Mouse (Mus musculus) forebrain, embryonic 12.5 days (tissue): ENCODE data around the gene Iglon5. TPM values are rescaled to one million over a fixed set of nuclear protein-coding genes. Genes with fewer than 3 reads are reported as not detected.

Experiments
- ATAC-seq: fragments of 200-750 bp; cut with Nextera tagmentation; 2 replicates; pipeline ENCODE4 v1.8.0; 2017; ENCODE audit warnings: moderate TSS enrichment; ENCODE audit not compliant: low FRiP score
- H3K27ac ChIP-seq: fragments of 300-500 bp; sonication (generic); 2 replicates; pipeline ENCODE4 v1.5.1; 2016; ENCODE audit warnings: mild to moderate bottlenecking
- H3K27me3 ChIP-seq: fragments of 300-500 bp; sonication (generic); 2 replicates; pipeline ENCODE4 v1.6.1; 2016; ENCODE audit warnings: mild to moderate bottlenecking
- H3K36me3 ChIP-seq: fragments of 300-500 bp; sonication (generic); replicated peaks from 2 replicates; pipeline ENCODE4 v1.6.1; 2016; ENCODE audit warnings: mild to moderate bottlenecking
- H3K4me1 ChIP-seq: fragments of 300-500 bp; sonication (generic); 2 replicates; pipeline ENCODE4 v1.6.1; 2016
- H3K4me2 ChIP-seq: fragments of 300-500 bp; sonication (generic); 2 replicates; pipeline ENCODE4 v1.6.1; 2016; ENCODE audit warnings: mild to moderate bottlenecking, moderate library complexity
- H3K4me3 ChIP-seq: fragments of 300-500 bp; sonication (generic); replicated peaks from 2 replicates; pipeline ENCODE4 v1.5.1; 2016; ENCODE audit warnings: mild to moderate bottlenecking
- H3K9ac ChIP-seq: fragments of 300-500 bp; sonication (generic); 2 replicates; pipeline ENCODE4 v1.6.1; 2016; ENCODE audit warnings: mild to moderate bottlenecking
- H3K9me3 ChIP-seq: fragments of 300-500 bp; sonication (generic); 2 replicates; pipeline ENCODE4 v1.6.1; 2016
- WGBS: fragments of 180-500 bp; shearing (Covaris S2); methylation state at CpG from one replicate; pipeline ENCODE4 v1.1.7; 2016; 5-methylcytosine and 5-hydroxymethylcytosine counted together
- polyA plus RNA-seq: library from polyadenylated mRNA; unstranded; fragments of >200 nt; fragmentation: Nextera tagmentation; extraction: Ambion mirVana; gene quantifications from 2 replicates; pipeline ENCODE4 v1.2.1, GENCODE M21; 2016

Gene Iglon5
- polyA plus RNA-seq: 2.5 and 2.8 TPM in 2 replicates

GRCm38 (mm10) chr7:43489631-43490125 is at the start of gene Iglon5:
Iglon5 (minus strand) TSS chr7:43490075.
- H3K36me3 ChIP-seq: no peaks in the 10 kb centered on the region
- H3K9me3 ChIP-seq: no peaks in the 10 kb centered on the region
- peaks cover 22% of the 10 kb centered on the region for H3K4me1 ChIP-seq
- H3K27ac ChIP-seq: peak within 1 kb of the TSS; percentile 86
- 2% methylated on average over 16 of the region's 41 CpGs for WGBS
- ATAC-seq: peak; percentile 69
- peak within 1 kb of the TSS; percentile 93 for H3K9ac ChIP-seq
- peak within 1 kb of the TSS; percentile 77 for H3K4me2 ChIP-seq
- H3K4me3 ChIP-seq: peak within 1 kb of the TSS; percentile 69
- no peaks in the 10 kb centered on the region for H3K27me3 ChIP-seq

GRCm38 (mm10) chr7:43538524-43538923 is 48.6 kb upstream of the Iglon5 start:
- no peaks in the 10 kb centered on the region for H3K36me3 ChIP-seq
- H3K9me3 ChIP-seq: no peaks in the 10 kb centered on the region
- no peak overlapping the region for H3K4me3 ChIP-seq
- no peaks in the 10 kb centered on the region for H3K4me1 ChIP-seq
- no peak overlapping the region for H3K9ac ChIP-seq
- WGBS: 72% methylated on average over 4 of the region's 4 CpGs
- no peak overlapping the region for H3K27ac ChIP-seq
- ATAC-seq: no peak
- no peak overlapping the region for H3K4me2 ChIP-seq
- H3K27me3 ChIP-seq: no peaks in the 10 kb centered on the region

- Histone ChIP-seq H3K27ac (no peak overlapping the region), H3K36me3 (no peaks in the 10 kb centered on the region), H3K27me3 (no peaks in the 10 kb centered on the region), H3K4me3 (no peak overlapping the region), H3K4me1 (no peaks in the 10 kb centered on the region), H3K4me2 (no peak overlapping the region), H3K9ac (no peak overlapping the region), H3K9me3 (no peaks in the 10 kb centered on the region)
- no peak for ATAC-seq
- 88% methylated on average over 9 of the region's 9 CpGs for WGBS
Measured at GRCm38 (mm10) chr7:43532936-43533505, 43.1 kb upstream of the Iglon5 start.

DNA sequence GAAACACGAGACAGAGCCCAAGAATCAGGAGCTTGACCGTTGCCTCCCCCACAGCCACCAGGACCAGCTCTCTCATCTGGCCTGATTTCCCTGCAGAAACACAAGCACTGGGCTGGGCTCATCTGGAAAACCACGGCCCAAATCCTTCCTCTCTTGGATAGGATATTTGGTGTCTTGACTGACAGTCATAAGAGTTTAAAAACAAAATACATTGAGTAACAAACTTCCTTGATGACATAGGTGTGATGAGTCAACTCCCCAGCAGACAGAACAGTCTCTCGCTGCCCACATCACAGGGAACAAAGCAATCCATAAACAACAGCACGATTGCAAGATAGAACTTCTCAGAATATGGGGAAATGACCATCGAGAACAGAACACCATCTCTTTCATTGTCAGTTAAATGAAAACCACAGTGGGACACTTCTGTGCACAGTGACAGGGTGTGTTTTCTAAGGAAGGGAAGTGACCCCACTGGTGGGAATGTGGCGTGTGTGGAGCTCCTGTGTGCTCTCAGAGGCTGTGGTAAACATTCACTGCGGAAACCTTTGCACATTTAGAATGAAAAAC is 40.4 kb upstream of the Iglon5 start:
- Histone ChIP-seq H3K4me1 (no peaks in the 10 kb centered on the region), H3K27ac (no peak overlapping the region), H3K4me3 (no peak overlapping the region), H3K4me2 (no peak overlapping the region), H3K27me3 (no peaks in the 10 kb centered on the region), H3K9me3 (no peaks in the 10 kb centered on the region), H3K36me3 (no peaks in the 10 kb centered on the region), H3K9ac (no peak overlapping the region)
- ATAC-seq: no peak
- 80% methylated on average over 8 of the region's 8 CpGs for WGBS

DNA sequence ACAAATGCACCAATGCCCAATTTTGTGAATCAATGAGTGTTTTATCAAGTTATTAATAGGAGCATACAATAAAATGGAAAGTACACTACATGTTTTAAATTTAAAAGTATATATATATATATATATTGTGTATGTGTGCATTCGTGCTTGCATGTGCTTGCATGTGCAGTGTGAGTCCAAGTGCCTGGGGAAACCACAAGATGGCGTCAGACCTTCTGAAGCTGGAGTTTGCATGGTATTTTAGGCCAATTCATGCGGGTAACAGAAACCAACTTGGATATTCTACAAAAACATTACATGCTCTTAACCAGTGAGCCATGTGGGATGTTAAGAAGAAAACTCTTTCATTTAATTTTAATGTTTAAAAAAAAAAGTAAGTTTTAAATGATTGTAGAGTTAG is 35.4 kb upstream of the Iglon5 start:
- no peak overlapping the region for H3K27ac ChIP-seq
- H3K36me3 ChIP-seq: no peaks in the 10 kb centered on the region
- H3K9ac ChIP-seq: no peak overlapping the region
- no peak overlapping the region for H3K4me2 ChIP-seq
- no peaks in the 10 kb centered on the region for H3K4me1 ChIP-seq
- H3K9me3 ChIP-seq: no peaks in the 10 kb centered on the region
- no peak overlapping the region for H3K4me3 ChIP-seq
- 67% methylated on average over 3 of the region's 3 CpGs for WGBS
- ATAC-seq: no peak
- no peaks in the 10 kb centered on the region for H3K27me3 ChIP-seq

GRCm38 (mm10) chr7:43522776-43523175 is 32.9 kb upstream of the Iglon5 start:
- H3K4me3 ChIP-seq: no peak overlapping the region
- H3K4me2 ChIP-seq: no peak overlapping the region
- no peak overlapping the region for H3K27ac ChIP-seq
- no peak overlapping the region for H3K9ac ChIP-seq
- 85% methylated on average over 2 of the region's 2 CpGs for WGBS
- ATAC-seq: no peak
- no peaks in the 10 kb centered on the region for H3K36me3 ChIP-seq
- no peaks in the 10 kb centered on the region for H3K27me3 ChIP-seq
- H3K4me1 ChIP-seq: no peaks in the 10 kb centered on the region
- no peaks in the 10 kb centered on the region for H3K9me3 ChIP-seq

DNA sequence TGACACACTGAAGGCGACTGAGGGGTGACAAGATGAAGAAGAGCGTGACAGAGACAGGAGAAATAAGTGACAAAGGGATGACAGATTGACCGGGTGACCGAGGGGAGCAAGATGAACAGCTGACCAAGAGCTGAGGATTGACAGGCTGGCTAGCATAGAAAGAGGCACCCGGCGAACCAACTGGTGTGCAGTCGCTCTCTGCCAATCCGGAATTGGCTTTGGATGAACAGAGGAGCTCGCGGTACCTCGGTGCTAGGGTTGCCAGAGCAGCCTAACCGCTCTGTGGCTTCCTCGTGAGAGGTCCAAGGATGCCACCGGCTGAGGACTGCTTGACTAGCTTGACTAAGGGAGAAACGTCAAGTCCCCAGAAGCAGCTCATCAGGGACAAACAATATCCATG is 28.5 kb upstream of the Iglon5 start:
- H3K9me3 ChIP-seq: no peaks in the 10 kb centered on the region
- ATAC-seq: no peak

DNA sequence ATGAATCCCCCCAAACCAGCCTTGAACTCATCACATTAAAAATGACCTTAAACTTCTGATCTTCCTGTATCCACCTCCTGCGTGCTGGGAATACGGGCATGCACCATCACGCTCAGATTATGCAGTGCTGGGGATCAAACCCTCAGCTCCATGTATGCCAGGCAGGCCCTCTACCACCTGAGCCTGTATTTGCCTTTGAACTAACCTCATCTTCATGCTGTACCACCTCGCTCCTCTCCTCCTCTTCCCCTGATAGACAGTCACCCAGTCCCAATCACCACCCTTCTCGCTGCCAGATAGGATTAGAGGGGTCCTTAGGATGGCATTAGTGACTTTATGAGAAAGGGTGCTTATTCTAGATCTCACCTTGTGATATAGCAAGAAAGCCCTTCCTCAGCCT is 25.2 kb upstream of the Iglon5 start:
- H3K4me2 ChIP-seq: no peak overlapping the region
- WGBS: 83% methylated on average over 5 of the region's 5 CpGs
- ATAC-seq: no peak
- H3K4me1 ChIP-seq: no peaks in the 10 kb centered on the region
- no peak overlapping the region for H3K9ac ChIP-seq
- no peaks in the 10 kb centered on the region for H3K27me3 ChIP-seq
- no peak overlapping the region for H3K4me3 ChIP-seq
- H3K27ac ChIP-seq: no peak overlapping the region
- no peaks in the 10 kb centered on the region for H3K36me3 ChIP-seq
- H3K9me3 ChIP-seq: no peaks in the 10 kb centered on the region

More for the DNA sequence above, 28.5 kb upstream of the Iglon5 start:
- no peak overlapping the region for H3K4me3 ChIP-seq
- no peaks in the 10 kb centered on the region for H3K4me1 ChIP-seq
- 82% methylated on average over 15 of the region's 15 CpGs for WGBS
- H3K4me2 ChIP-seq: no peak overlapping the region
- H3K36me3 ChIP-seq: no peaks in the 10 kb centered on the region
- no peak overlapping the region for H3K9ac ChIP-seq
- no peak overlapping the region for H3K27ac ChIP-seq
- H3K27me3 ChIP-seq: no peaks in the 10 kb centered on the region

DNA sequence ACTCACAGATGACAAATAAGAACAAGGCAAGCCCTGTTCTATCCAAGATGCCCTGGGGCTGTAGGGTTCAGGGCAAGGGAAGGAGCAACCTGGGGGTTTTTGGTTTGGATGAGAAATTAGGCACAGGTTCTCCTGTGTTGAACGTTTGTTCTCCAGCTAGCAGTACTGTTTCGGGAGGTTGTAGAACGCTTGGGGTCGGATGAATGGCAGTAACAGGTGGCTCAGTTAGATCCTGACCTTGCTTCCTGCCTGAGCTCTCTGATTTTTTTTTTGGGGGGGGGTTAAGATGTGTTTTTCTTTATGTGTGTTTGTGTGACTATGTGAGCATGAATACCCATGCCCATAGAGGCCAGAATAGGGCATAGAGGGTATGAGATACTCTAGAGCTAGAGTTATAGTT is 22.6 kb upstream of the Iglon5 start:
- Histone ChIP-seq H3K4me2 (no peak overlapping the region), H3K27me3 (no peaks in the 10 kb centered on the region), H3K9ac (no peak overlapping the region), H3K4me3 (no peak overlapping the region), H3K4me1 (no peaks in the 10 kb centered on the region), H3K36me3 (no peaks in the 10 kb centered on the region), H3K27ac (no peak overlapping the region), H3K9me3 (no peaks in the 10 kb centered on the region)
- 84% methylated on average over 4 of the region's 4 CpGs for WGBS
- no peak for ATAC-seq

DNA sequence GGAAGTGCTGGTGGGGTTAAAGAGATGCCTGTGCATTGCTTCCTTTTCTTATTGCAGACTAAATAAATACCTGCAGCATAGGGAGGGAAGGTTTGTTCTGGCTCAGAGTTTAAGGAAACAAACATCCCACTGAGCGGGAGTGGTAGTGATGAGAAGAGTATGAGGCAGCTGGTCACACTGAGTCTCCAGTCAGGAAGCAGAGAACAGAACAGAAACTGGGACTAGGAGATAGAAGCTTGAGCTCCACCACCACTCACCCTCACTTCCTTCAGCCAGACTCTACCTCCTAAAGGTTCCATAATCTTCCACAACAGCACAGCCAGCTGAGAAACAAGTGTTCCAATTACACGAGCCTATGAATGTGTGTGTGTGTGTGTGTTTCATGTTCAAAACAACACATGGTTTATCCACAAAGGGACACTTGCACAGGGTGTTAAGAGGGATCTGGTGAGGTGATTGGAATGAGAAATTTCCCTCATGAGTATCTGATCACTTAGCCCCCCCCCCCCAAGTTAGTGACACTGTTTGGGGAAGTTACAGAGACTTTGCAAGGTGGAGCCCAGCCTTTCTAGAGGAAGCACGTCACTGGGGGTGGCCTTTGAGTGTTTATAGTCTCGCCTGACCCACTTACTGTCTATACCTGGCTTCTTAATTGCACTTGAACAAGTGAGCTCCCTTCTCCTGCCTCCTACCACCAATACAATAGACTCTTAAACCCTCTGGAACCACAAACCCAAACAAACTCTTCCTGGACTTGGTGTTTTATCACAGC is 22.0 kb upstream of the Iglon5 start:
- H3K36me3 ChIP-seq: no peaks in the 10 kb centered on the region
- no peak overlapping the region for H3K9ac ChIP-seq
- 72% methylated on average over 4 of the region's 4 CpGs for whole genome bisulfite sequencing
- H3K9me3 ChIP-seq: no peaks in the 10 kb centered on the region
- no peak overlapping the region for H3K27ac ChIP-seq
- no peak for ATAC-seq
- no peak overlapping the region for H3K4me2 ChIP-seq
- H3K4me1 ChIP-seq: no peaks in the 10 kb centered on the region
- no peak overlapping the region for H3K4me3 ChIP-seq
- H3K27me3 ChIP-seq: no peaks in the 10 kb centered on the region

DNA sequence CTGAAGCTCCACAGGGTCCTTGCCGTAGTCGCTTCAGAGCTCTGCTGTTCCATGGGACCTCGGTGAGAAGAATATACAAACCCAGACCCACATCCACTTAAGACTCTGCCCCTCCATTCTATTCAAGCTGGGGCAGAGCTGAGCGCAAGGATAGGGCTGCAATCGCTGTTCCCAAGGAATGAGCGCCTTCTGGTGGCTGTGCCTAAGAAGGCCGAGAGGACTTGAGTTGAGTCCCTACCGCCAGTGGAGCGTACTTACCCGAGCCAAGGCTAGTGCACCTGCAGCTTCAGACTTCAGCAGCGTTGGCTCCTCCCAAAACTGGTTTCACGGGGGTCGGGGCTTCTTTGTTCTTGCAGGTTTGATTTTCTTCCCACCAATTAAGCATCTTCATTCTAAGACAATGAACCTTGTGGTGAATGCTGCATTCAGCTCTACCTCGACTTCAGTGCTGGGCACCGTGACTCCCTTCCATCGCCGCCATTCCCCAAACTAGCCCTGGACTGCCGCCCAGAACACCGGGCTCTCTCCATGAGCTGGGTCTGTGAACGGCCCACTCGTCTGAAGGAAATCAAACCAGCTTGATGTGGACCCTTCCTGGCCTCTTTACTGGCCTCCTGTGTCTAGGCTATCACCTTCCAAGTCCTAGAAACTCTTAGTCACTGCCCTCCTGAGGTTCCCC is 5.6 kb upstream of the Iglon5 start:
- H3K4me2 ChIP-seq: no peak overlapping the region; the same call in 1 of the 2 replicates
- 14% methylated on average over 21 of the region's 21 CpGs for WGBS
- no peak overlapping the region for H3K27ac ChIP-seq
- H3K9me3 ChIP-seq: peaks cover 5% of the 10 kb centered on the region; the same call in 1 of the 2 replicates
- H3K36me3 ChIP-seq: no peaks in the 10 kb centered on the region
- peak; percentile 76 for ATAC-seq
- H3K27me3 ChIP-seq: peaks cover 9% of the 10 kb centered on the region
- H3K4me1 ChIP-seq: peaks cover 5% of the 10 kb centered on the region; the same call in 1 of the 2 replicates
- no peak overlapping the region for H3K4me3 ChIP-seq
- no peak overlapping the region for H3K9ac ChIP-seq

GRCm38 (mm10) chr7:43490861-43491260 is 986 bp upstream of the Iglon5 start:
- Histone ChIP-seq H3K36me3 (no peaks in the 10 kb centered on the region), H3K4me1 (peaks cover 22% of the 10 kb centered on the region), H3K27me3 (peaks cover 3% of the 10 kb centered on the region), H3K4me2 (peak overlapping the region; percentile 77), H3K9me3 (no peaks in the 10 kb centered on the region), H3K4me3 (0 out of 2 replicates have a peak overlapping the region, but pooled peaks have one; percentile 69), H3K27ac (no peak overlapping the region), H3K9ac (0 out of 2 replicates have a peak overlapping the region, but pooled peaks have one; percentile 93)
- ATAC-seq: 0 out of 2 replicates have a peak, but pooled peaks have one; percentile 15
- WGBS: 75% methylated on average over 9 of the region's 9 CpGs
